Mouse (Mus musculus): ENCODE measurements around the gene Zcchc7. TPM values are rescaled to one million over a fixed set of nuclear protein-coding genes. Genes with fewer than 3 reads are reported as not detected.

Zcchc7 gene
- total and polyA plus RNA-seq, 3 experiments, result 17.8 to 18.2 TPM; not detected in 1

DNA sequence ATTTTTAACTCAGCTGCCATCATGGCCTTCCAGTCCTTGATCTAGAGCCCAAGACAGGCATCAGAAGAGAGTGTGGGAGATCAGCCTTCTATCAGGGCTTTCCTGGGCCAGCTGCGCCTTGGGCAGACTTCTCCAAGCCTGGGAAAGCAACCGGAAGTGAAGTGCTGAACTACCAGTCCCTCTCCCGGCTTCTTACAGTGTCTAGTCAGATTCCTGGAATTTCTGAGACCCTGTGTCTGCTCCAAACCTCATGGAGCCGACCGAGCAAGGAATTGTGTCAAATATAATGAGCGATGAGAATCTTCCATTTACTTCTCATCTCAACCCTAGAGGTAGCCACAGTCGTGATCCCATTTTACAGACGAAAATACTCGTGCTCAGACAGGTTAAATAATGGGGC, 203.1 kb downstream of the Zcchc7 start:
- DNase-seq (ENCODE audit: low read depth, low spot score), result no peak
- no peaks in the 10 kb centered on the region for H3K79me2 ChIP-seq (ENCODE audit: control insufficient read depth, insufficient read depth, low read length, poor library complexity)
- H3K4me3 ChIP-seq (ENCODE audit: control insufficient read depth in 1 of 2, insufficient read depth in 1 of 2, low read depth in 2 of 2, low read length in 2 of 2), result no peak overlapping the region
- no peaks in the 10 kb centered on the region for H3K9me3 ChIP-seq (replicated peaks; ENCODE audit: insufficient read depth, low read length)
- H3K4me1 ChIP-seq (ENCODE audit: control insufficient read depth in 1 of 2, insufficient read depth in 2 of 2, low read length in 2 of 2), result no peaks in the 10 kb centered on the region; a peak in 1 of 4 replicates
- H3K9ac ChIP-seq (ENCODE audit: control insufficient read depth, low read depth, low read length, poor library complexity, severe bottlenecking), result no peak overlapping the region
- no peaks in the 10 kb centered on the region; a peak in 1 of 4 replicates for H3K36me3 ChIP-seq (ENCODE audit: control insufficient read depth in 1 of 2, insufficient read depth in 2 of 2, low read length in 2 of 2)
- no peak for TF ChIP-seq HCFC1 (IDR thresholded peaks at IDR 0.05; ENCODE audit: low read depth, low read length)
- TF ChIP-seq NELFE (IDR thresholded peaks at IDR 0.05; ENCODE audit: low read depth, low read length), result no peak
- TF ChIP-seq SMC3 (IDR thresholded peaks at IDR 0.05; ENCODE audit: low read depth, low read length), result no peak
- TF ChIP-seq POLR2AphosphoS5 (IDR thresholded peaks at IDR 0.05; ENCODE audit: borderline replicate concordance, low read depth, low read length), result no peak
- no peak for TF ChIP-seq RCOR1 (IDR thresholded peaks at IDR 0.05; ENCODE audit: low read depth, low read length)
- no peak for TF ChIP-seq GABPA (IDR thresholded peaks at IDR 0.05; ENCODE audit: low read depth, low read length)
- TF ChIP-seq ZC3H11A (IDR thresholded peaks at IDR 0.05; ENCODE audit: low read depth, low read length), result no peak
- TF ChIP-seq GATA1 (IDR thresholded peaks at IDR 0.05; ENCODE audit: low read depth, low read length), result no peak
- no peak for TF ChIP-seq SIN3A (IDR thresholded peaks at IDR 0.05; ENCODE audit: low read length)
- TF ChIP-seq MXI1 (IDR thresholded peaks at IDR 0.05; ENCODE audit: low read depth, low read length), result no peak
- no peak for TF ChIP-seq ETS1 (IDR thresholded peaks at IDR 0.05; ENCODE audit: low read depth, low read length)
- no peak for TF ChIP-seq NRF1 (IDR thresholded peaks at IDR 0.05; ENCODE audit: insufficient read depth, low read depth, low read length, poor library complexity, severe bottlenecking)
- no peak for TF ChIP-seq CHD2 (IDR thresholded peaks at IDR 0.05; ENCODE audit: low read length)
- TF ChIP-seq USF2 (IDR thresholded peaks at IDR 0.05; ENCODE audit: borderline replicate concordance in 1 of 2, insufficient read depth in 1 of 2, low read depth in 1 of 2, low read length in 2 of 2), result no peak
- TF ChIP-seq MYB (IDR thresholded peaks at IDR 0.05; ENCODE audit: low read depth, low read length), result no peak
- TF ChIP-seq TBP (IDR thresholded peaks at IDR 0.05; ENCODE audit: low read depth, low read length), result no peak
- peaks cover 0 to 1% of the 10 kb centered on the region in 2 experiments; a peak in 2 of 4 replicates for H3K27me3 ChIP-seq (ENCODE audit: control insufficient read depth in 1 of 2, insufficient read depth in 2 of 2, low read length in 2 of 2)
- H3K27ac ChIP-seq (ENCODE audit: control insufficient read depth, low read depth, low read length), result no peak overlapping the region

DNA sequence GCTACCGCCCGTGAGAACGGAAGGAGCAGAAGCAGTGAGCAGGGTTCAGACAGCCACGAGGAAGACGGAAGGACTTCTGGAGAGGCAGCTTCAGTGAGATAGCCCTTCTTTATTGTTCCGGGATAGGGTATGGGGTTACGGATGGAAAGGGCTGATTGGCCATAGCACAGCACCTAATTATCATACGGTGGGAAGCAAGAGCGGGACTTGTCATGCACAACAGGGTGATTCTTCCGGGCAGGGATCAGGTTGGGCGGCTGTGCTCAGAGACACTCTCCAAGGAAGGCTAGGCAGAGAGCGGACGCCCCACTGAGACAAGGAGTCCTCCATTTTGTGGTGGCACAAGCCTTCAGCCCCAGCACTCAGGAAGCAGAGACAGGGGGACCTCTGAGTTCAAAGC, 203.5 kb downstream of the Zcchc7 start:
- Histone ChIP-seq H3K4me1 (ENCODE audit: control insufficient read depth in 1 of 2, insufficient read depth in 2 of 2, low read length in 2 of 2) (no peaks in the 10 kb centered on the region; a peak in 1 of 4 replicates), H3K27me3 (ENCODE audit: control insufficient read depth in 1 of 2, insufficient read depth in 2 of 2, low read length in 2 of 2) (peaks cover 0 to 1% of the 10 kb centered on the region in 2 experiments; a peak in 2 of 4 replicates), H3K9ac (ENCODE audit: control insufficient read depth, low read depth, low read length, poor library complexity, severe bottlenecking) (no peak overlapping the region), H3K79me2 (ENCODE audit: control insufficient read depth, insufficient read depth, low read length, poor library complexity) (no peaks in the 10 kb centered on the region), H3K27ac (ENCODE audit: control insufficient read depth, low read depth, low read length) (no peak overlapping the region), H3K4me3 (ENCODE audit: control insufficient read depth in 1 of 2, insufficient read depth in 1 of 2, low read depth in 2 of 2, low read length in 2 of 2) (no peak overlapping the region), H3K9me3 (replicated peaks; ENCODE audit: insufficient read depth, low read length) (no peaks in the 10 kb centered on the region), H3K36me3 (ENCODE audit: control insufficient read depth in 1 of 2, insufficient read depth in 2 of 2, low read length in 2 of 2) (no peaks in the 10 kb centered on the region; a peak in 1 of 4 replicates)
- no peak for TF ChIP-seq ZC3H11A (IDR thresholded peaks at IDR 0.05; ENCODE audit: low read depth, low read length)
- no peak for TF ChIP-seq JUND (IDR thresholded peaks at IDR 0.05; ENCODE audit: low read depth, low read length)
- no peak for TF ChIP-seq GABPA (IDR thresholded peaks at IDR 0.05; ENCODE audit: low read depth, low read length)
- no peak for TF ChIP-seq ELF1 (IDR thresholded peaks at IDR 0.05; ENCODE audit: low read depth, low read length)
- TF ChIP-seq EP300 (IDR thresholded peaks at IDR 0.05; ENCODE audit: low read depth in 1 of 2, low read length in 2 of 2), result no peak
- TF ChIP-seq RAD21 (IDR thresholded peaks at IDR 0.05; ENCODE audit: low read depth, low read length), result no peak
- no peak for TF ChIP-seq USF1 (IDR thresholded peaks at IDR 0.05; ENCODE audit: low read depth, low read length)
- no peak for TF ChIP-seq MYB (IDR thresholded peaks at IDR 0.05; ENCODE audit: low read depth, low read length)
- no peak for TF ChIP-seq UBTF (IDR thresholded peaks at IDR 0.05; ENCODE audit: borderline replicate concordance, insufficient read depth, low read depth, low read length)
- TF ChIP-seq E2F4 (IDR thresholded peaks at IDR 0.05; ENCODE audit: borderline replicate concordance, low read depth, low read length), result no peak
- TF ChIP-seq CHD1 (IDR thresholded peaks at IDR 0.05; ENCODE audit: low read depth, low read length), result no peak
- no peak for TF ChIP-seq ZKSCAN1 (IDR thresholded peaks at IDR 0.05; ENCODE audit: low read depth, low read length)
- no peak for TF ChIP-seq TBP (IDR thresholded peaks at IDR 0.05; ENCODE audit: low read depth, low read length)
- no peak for TF ChIP-seq KAT2A (conservative IDR thresholded peaks at IDR 0.05; ENCODE audit: low read depth, low read length)
- TF ChIP-seq HCFC1 (IDR thresholded peaks at IDR 0.05; ENCODE audit: low read depth, low read length), result no peak
- no peak for TF ChIP-seq GATA1 (IDR thresholded peaks at IDR 0.05; ENCODE audit: low read depth, low read length)
- TF ChIP-seq MAFK (IDR thresholded peaks at IDR 0.05; ENCODE audit: borderline replicate concordance, low read depth, low read length), result no peak
- TF ChIP-seq POLR2A (IDR thresholded peaks at IDR 0.05; ENCODE audit: control insufficient read depth in 1 of 2, insufficient read depth in 1 of 2, low read depth in 1 of 2, low read length in 2 of 2, poor library complexity in 1 of 2), result no peak
- DNase-seq (ENCODE audit: low read depth, low spot score), result no peak

Measured in MEL (cell line).